Mouse (Mus musculus): ENCODE results near the gene Inpp5e. TPM values are rescaled to one million over a fixed set of nuclear protein-coding genes. Genes with fewer than 3 reads are reported as not detected.
"Not testable (repeated sequence)": the region's sequence is repeated elsewhere in the genome, so short reads cannot be mapped to it uniquely, and the experiment has no call there.

Inpp5e gene
- total RNA-seq, 2 experiments from 2014 or later = 7.9 to 9.3 TPM

- intact Hi-C loops (cut with DNase I) = loop anchor here (2.0 kb wide), 1 partner anchor 35 kb away; the partner anchor contains the start of gene Dnlz
- H3K27ac ChIP-seq = no peak overlapping the region
- no peak for DNase-seq
- no peak for TF ChIP-seq CTCF (IDR thresholded peaks at IDR 0.05)
- peak overlapping the region; percentile 98 for H3K4me3 ChIP-seq
Observed at GRCm38 (mm10) chr2:26387713-26388112, 21.3 kb downstream of the Inpp5e start.

- H3K27ac ChIP-seq = peak overlapping the region; percentile 88
- intact Hi-C loops (cut with DNase I); DNase-seq: not testable (repeated sequence)
- peak overlapping the region; percentile 90 for H3K4me3 ChIP-seq
Observed at GRCm38 (mm10) chr2:26380871-26381270, 28.1 kb downstream of the Inpp5e start.

- peak; percentile 89 for DNase-seq
- no peak for TF ChIP-seq CTCF (IDR thresholded peaks at IDR 0.05)
- H3K4me3 ChIP-seq = peak within 1 kb of the TSS; percentile 90
- H3K27ac ChIP-seq = peak within 1 kb of the TSS; percentile 88
- intact Hi-C loops (cut with DNase I) = no loop called here
Observed at GRCm38 (mm10) chr2:26380131-26380771, 28.8 kb downstream of the Inpp5e start, which contains the start of gene Snapc4. Gene Snapc4, minus strand, starts transcription at chr2:26380653.

- intact Hi-C loops (cut with DNase I) = no loop called here
- no peak for DNase-seq
- TF ChIP-seq CTCF (IDR thresholded peaks at IDR 0.05) = no peak
- Histone ChIP-seq H3K4me3 (no peak overlapping the region), H3K27ac (no peak overlapping the region)
Observed at GRCm38 (mm10) chr2:26372396-26372795, 36.6 kb downstream of the Inpp5e start.

- intact Hi-C loops (cut with DNase I) = no loop called here
- DNase-seq = no peak
- no peak overlapping the region for H3K4me3 ChIP-seq
- no peak overlapping the region for H3K27ac ChIP-seq
- no peak for TF ChIP-seq CTCF (IDR thresholded peaks at IDR 0.05)
Observed at GRCm38 (mm10) chr2:26368572-26368971, 40.4 kb downstream of the Inpp5e start.

GRCm38 (mm10) chr2:26367911-26368310 is 41.1 kb downstream of the Inpp5e start:
- H3K27ac ChIP-seq = no peak overlapping the region
- no peak for DNase-seq
- no peak for TF ChIP-seq CTCF (IDR thresholded peaks at IDR 0.05)
- intact Hi-C loops (cut with DNase I) = no loop called here
- H3K4me3 ChIP-seq = no peak overlapping the region

- no peak for TF ChIP-seq CTCF (IDR thresholded peaks at IDR 0.05)
- intact Hi-C loops (cut with DNase I) = no loop called here
- H3K27ac ChIP-seq = peak overlapping the region; percentile 66
Observed at GRCm38 (mm10) chr2:26364738-26365465, 44.1 kb downstream of the Inpp5e start.

GRCm38 (mm10) chr2:26363481-26363880 is 45.5 kb downstream of the Inpp5e start:
- no peak for TF ChIP-seq CTCF (IDR thresholded peaks at IDR 0.05)
- Histone ChIP-seq H3K4me3 (no peak overlapping the region), H3K27ac (no peak overlapping the region)
- no peak for DNase-seq
- intact Hi-C loops (cut with DNase I) = no loop called here

More at GRCm38 (mm10) chr2:26364738-26365465, 44.1 kb downstream of the Inpp5e start:
- peak overlapping the region; percentile 34 for H3K4me3 ChIP-seq
- DNase-seq = peak; percentile 90

GRCm38 (mm10) chr2:26362991-26363390 is 46.0 kb downstream of the Inpp5e start:
- no peak for TF ChIP-seq CTCF (IDR thresholded peaks at IDR 0.05)
- intact Hi-C loops (cut with DNase I) = no loop called here

GRCm38 (mm10) chr2:26360772-26361171 is 48.2 kb downstream of the Inpp5e start, which contains the start of gene Card9:
Gene Card9, minus strand, starts transcription at chr2:26360918.
- no peak for DNase-seq
- Histone ChIP-seq H3K4me3 (peak within 1 kb of the TSS; percentile 45), H3K27ac (peak within 1 kb of the TSS; percentile 87)
- no peak for TF ChIP-seq CTCF (IDR thresholded peaks at IDR 0.05)
- intact Hi-C loops (cut with DNase I) = no loop called here

More at GRCm38 (mm10) chr2:26362991-26363390, 46.0 kb downstream of the Inpp5e start:
- Histone ChIP-seq H3K4me3 (no peak overlapping the region), H3K27ac (no peak overlapping the region)
- no peak for DNase-seq

GRCm38 (mm10) chr2:26359983-26360382 is 49.0 kb downstream of the Inpp5e start:
- TF ChIP-seq CTCF (IDR thresholded peaks at IDR 0.05) = no peak
- Histone ChIP-seq H3K27ac (peak overlapping the region; percentile 87), H3K4me3 (peak overlapping the region; percentile 45)
- peak; percentile 80 for DNase-seq
- intact Hi-C loops (cut with DNase I) = no loop called here

GRCm38 (mm10) chr2:26358667-26359320 is 50.2 kb downstream of the Inpp5e start:
- Histone ChIP-seq H3K4me3 (no peak overlapping the region), H3K27ac (no peak overlapping the region; the same call in 1 of the 2 replicates)
- intact Hi-C loops (cut with DNase I) = no loop called here
- TF ChIP-seq CTCF (IDR thresholded peaks at IDR 0.05) = no peak
- no peak for DNase-seq

GRCm38 (mm10) chr2:26357484-26357883 is 51.5 kb downstream of the Inpp5e start:
- Histone ChIP-seq H3K4me3 (no peak overlapping the region), H3K27ac (no peak overlapping the region)
- intact Hi-C loops (cut with DNase I) = no loop called here
- no peak for DNase-seq
- no peak for TF ChIP-seq CTCF (IDR thresholded peaks at IDR 0.05)

Data from gastrocnemius, adult 2 months (tissue).